Mouse (Mus musculus): Measurements from ENCODE around the gene Myo9a. TPM values are rescaled to one million over a fixed set of nuclear protein-coding genes. Genes with fewer than 3 reads are reported as not detected.

Myo9a gene
- total and polyA plus RNA-seq, 3 experiments, result 3.3 to 131 (median 4.5) TPM

- no peak for TF ChIP-seq UBTF (IDR thresholded peaks at IDR 0.05; ENCODE audit: borderline replicate concordance, insufficient read depth, low read depth, low read length)
These were observed 208.6 kb downstream of the Myo9a start (continued) for GRCm38 (mm10) chr9:59959276-59959675.

GRCm38 (mm10) chr9:59960559-59960958, 209.9 kb downstream of the Myo9a start, which contains the start of gene Nr2e3:
Gene Nr2e3 (minus strand): TSS chr9:59960659.
- DNase-seq (ENCODE audit: low read depth, low spot score), result no peak
- peaks cover 1 to 7% of the 10 kb centered on the region in 2 experiments; a peak in 3 of 4 replicates for H3K27me3 ChIP-seq (ENCODE audit: control insufficient read depth in 1 of 2, insufficient read depth in 2 of 2, low read length in 2 of 2)
- no peaks in the 10 kb centered on the region for H3K79me2 ChIP-seq (ENCODE audit: control insufficient read depth, insufficient read depth, low read length, poor library complexity)
- H3K27ac ChIP-seq (ENCODE audit: control insufficient read depth, low read depth, low read length), result no peak within 1 kb of the TSS
- H3K4me3 ChIP-seq (ENCODE audit: control insufficient read depth in 1 of 2, insufficient read depth in 1 of 2, low read depth in 2 of 2, low read length in 2 of 2), result no peak within 1 kb of the TSS
- no peaks in the 10 kb centered on the region for H3K9me3 ChIP-seq (replicated peaks; ENCODE audit: insufficient read depth, low read length)
- no peaks in the 10 kb centered on the region for H3K36me3 ChIP-seq (ENCODE audit: control insufficient read depth in 1 of 2, insufficient read depth in 2 of 2, low read length in 2 of 2)
- H3K9ac ChIP-seq (ENCODE audit: control insufficient read depth, low read depth, low read length, poor library complexity, severe bottlenecking), result no peak within 1 kb of the TSS
- no peaks in the 10 kb centered on the region for H3K4me1 ChIP-seq (ENCODE audit: control insufficient read depth in 1 of 2, insufficient read depth in 2 of 2, low read length in 2 of 2)
- TF ChIP-seq USF2 (IDR thresholded peaks at IDR 0.05; ENCODE audit: borderline replicate concordance in 1 of 2, insufficient read depth in 1 of 2, low read depth in 1 of 2, low read length in 2 of 2), result no peak
- no peak for TF ChIP-seq BHLHE40 (IDR thresholded peaks at IDR 0.05; ENCODE audit: borderline replicate concordance, low read depth, low read length)
- no peak for TF ChIP-seq TCF12 (IDR thresholded peaks at IDR 0.05; ENCODE audit: low read depth, low read length)
- TF ChIP-seq GABPA (IDR thresholded peaks at IDR 0.05; ENCODE audit: low read depth, low read length), result no peak
- no peak for TF ChIP-seq MAZ (IDR thresholded peaks at IDR 0.05; ENCODE audit: low read depth, low read length)
- TF ChIP-seq ZNF384 (IDR thresholded peaks at IDR 0.05; ENCODE audit: low read depth, low read length), result no peak
- no peak for TF ChIP-seq RCOR1 (IDR thresholded peaks at IDR 0.05; ENCODE audit: low read depth, low read length)
- TF ChIP-seq MEF2A (IDR thresholded peaks at IDR 0.05; ENCODE audit: extremely low read depth, insufficient replicate concordance, low read depth, low read length, poor library complexity, severe bottlenecking), result no peak
- TF ChIP-seq ZKSCAN1 (IDR thresholded peaks at IDR 0.05; ENCODE audit: low read depth, low read length), result no peak
- no peak for TF ChIP-seq USF1 (IDR thresholded peaks at IDR 0.05; ENCODE audit: low read depth, low read length)
- TF ChIP-seq ZC3H11A (IDR thresholded peaks at IDR 0.05; ENCODE audit: low read depth, low read length), result no peak
- TF ChIP-seq MXI1 (IDR thresholded peaks at IDR 0.05; ENCODE audit: low read depth, low read length), result no peak
- TF ChIP-seq SMC3 (IDR thresholded peaks at IDR 0.05; ENCODE audit: low read depth, low read length), result no peak
- no peak for TF ChIP-seq CHD2 (IDR thresholded peaks at IDR 0.05; ENCODE audit: low read length)
- no peak for TF ChIP-seq KAT2A (conservative IDR thresholded peaks at IDR 0.05; ENCODE audit: low read depth, low read length)
- TF ChIP-seq SIN3A (IDR thresholded peaks at IDR 0.05; ENCODE audit: low read length), result no peak
- no peak for TF ChIP-seq NELFE (IDR thresholded peaks at IDR 0.05; ENCODE audit: low read depth, low read length)
- TF ChIP-seq UBTF (IDR thresholded peaks at IDR 0.05; ENCODE audit: borderline replicate concordance, insufficient read depth, low read depth, low read length), result no peak
